Mouse (Mus musculus) megakaryocyte, embryonic 14.5 days (primary cell): ENCODE results near the gene Slc9a5. TPM values are rescaled to one million over a fixed set of nuclear protein-coding genes. Genes with fewer than 3 reads are reported as not detected.
A peak's percentile ranks its signal among the peaks of the same experiment; 100 is the strongest.

Source experiments
- H3K27me3 ChIP-seq: replicated peaks from 2 replicates; pipeline ENCODE3; 2012; ENCODE audit warnings: inconsistent platforms
- H3K36me3 ChIP-seq: replicated peaks from 2 replicates; pipeline ENCODE3; 2012; ENCODE audit warnings: low read length, inconsistent platforms, mixed read lengths
- H3K4me1 ChIP-seq: 2 replicates; pipeline ENCODE4 v1.6.1; 2012; ENCODE audit warnings: inconsistent platforms
- H3K4me3 ChIP-seq: replicated peaks from 2 replicates; pipeline ENCODE3; 2012; ENCODE audit warnings: moderate library complexity, mild to moderate bottlenecking, inconsistent platforms
- H3K9me3 ChIP-seq: 2 replicates; pipeline ENCODE4 v1.6.1; 2012; ENCODE audit warnings: inconsistent platforms
- FLI1 ChIP-seq: IDR thresholded peaks from 2 replicates; pipeline ENCODE4 v1.6.1; 2012; ENCODE audit warnings: low read length, inconsistent platforms, mixed read lengths
- GATA1 ChIP-seq: IDR thresholded peaks from 3 replicates; pipeline ENCODE4 v1.6.1; 2012; ENCODE audit warnings: mixed read lengths, low read length, inconsistent platforms, borderline replicate concordance
- polyA plus RNA-seq: library from polyadenylated mRNA; stranded (reverse); fragments of >175 nt; gene quantifications from 2 replicates; pipeline ENCODE4 v1.2.3, GENCODE M21; 2012; ENCODE audit warnings: low replicate concordance; ENCODE audit not compliant: insufficient read depth

Slc9a5 gene
- polyA plus RNA-seq, 1 experiment = 4.1 TPM

DNA sequence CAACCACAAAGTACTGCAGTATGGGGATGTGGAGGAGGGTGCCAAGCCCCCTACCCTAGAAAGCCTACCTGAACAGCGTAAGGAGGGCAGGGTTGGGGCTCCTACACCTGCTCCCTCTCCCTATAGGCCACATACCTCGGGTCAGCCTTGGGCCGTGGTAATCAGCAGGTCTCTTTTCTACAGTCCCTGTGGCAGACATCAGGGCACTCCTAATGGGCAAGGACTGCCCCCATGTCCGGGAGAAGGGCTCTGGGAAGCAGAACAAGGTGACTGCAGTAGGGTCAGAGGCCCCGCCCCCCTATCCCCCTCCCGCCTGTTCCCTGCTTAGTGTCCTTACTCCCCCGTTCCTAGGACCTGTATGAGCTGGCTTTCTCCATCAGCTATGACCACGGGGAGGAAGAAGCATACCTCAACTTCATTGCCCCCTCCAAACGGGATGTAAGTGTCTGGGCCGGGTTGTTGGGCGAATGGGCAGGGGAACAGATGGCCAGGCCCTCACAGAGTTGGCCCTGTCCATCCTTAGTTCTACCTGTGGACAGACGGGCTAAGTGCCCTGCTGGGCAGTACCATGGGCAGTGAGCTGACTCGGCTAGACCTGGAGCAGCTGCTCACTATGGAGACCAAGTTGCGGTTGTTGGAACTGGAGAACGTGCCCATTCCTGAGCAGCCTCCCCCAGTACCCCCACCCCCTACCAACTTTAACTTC is 39.3 kb upstream of the Slc9a5 start:
- Histone ChIP-seq H3K4me3 (no peak overlapping the region), H3K4me1 (peaks cover 95% of the 10 kb centered on the region), H3K36me3 (peaks cover 93% of the 10 kb centered on the region), H3K27me3 (no peaks in the 10 kb centered on the region), H3K9me3 (no peaks in the 10 kb centered on the region)
- TF ChIP-seq GATA1 (no peak), FLI1 (no peak)

- no peaks in the 10 kb centered on the region for H3K9me3 ChIP-seq
- TF ChIP-seq GATA1 = no peak
- no peak for TF ChIP-seq FLI1
- H3K36me3 ChIP-seq = peaks cover 94% of the 10 kb centered on the region
- peaks cover 95% of the 10 kb centered on the region for H3K4me1 ChIP-seq
- H3K27me3 ChIP-seq = no peaks in the 10 kb centered on the region
- no peak overlapping the region for H3K4me3 ChIP-seq
Observed at GRCm38 (mm10) chr8:105310118-105310517, 38.5 kb upstream of the Slc9a5 start.

GRCm38 (mm10) chr8:105311718-105312117 is 36.9 kb upstream of the Slc9a5 start:
- peaks cover 99% of the 10 kb centered on the region for H3K36me3 ChIP-seq
- H3K4me1 ChIP-seq = peaks cover 95% of the 10 kb centered on the region
- peak overlapping the region; percentile 9 for H3K4me3 ChIP-seq
- TF ChIP-seq GATA1 = no peak
- no peak for TF ChIP-seq FLI1
- no peaks in the 10 kb centered on the region for H3K9me3 ChIP-seq
- H3K27me3 ChIP-seq = no peaks in the 10 kb centered on the region

GRCm38 (mm10) chr8:105312891-105313481 is 35.7 kb upstream of the Slc9a5 start:
- Histone ChIP-seq H3K36me3 (peaks cover 99% of the 10 kb centered on the region), H3K9me3 (no peaks in the 10 kb centered on the region), H3K4me1 (peaks cover 95% of the 10 kb centered on the region)

DNA sequence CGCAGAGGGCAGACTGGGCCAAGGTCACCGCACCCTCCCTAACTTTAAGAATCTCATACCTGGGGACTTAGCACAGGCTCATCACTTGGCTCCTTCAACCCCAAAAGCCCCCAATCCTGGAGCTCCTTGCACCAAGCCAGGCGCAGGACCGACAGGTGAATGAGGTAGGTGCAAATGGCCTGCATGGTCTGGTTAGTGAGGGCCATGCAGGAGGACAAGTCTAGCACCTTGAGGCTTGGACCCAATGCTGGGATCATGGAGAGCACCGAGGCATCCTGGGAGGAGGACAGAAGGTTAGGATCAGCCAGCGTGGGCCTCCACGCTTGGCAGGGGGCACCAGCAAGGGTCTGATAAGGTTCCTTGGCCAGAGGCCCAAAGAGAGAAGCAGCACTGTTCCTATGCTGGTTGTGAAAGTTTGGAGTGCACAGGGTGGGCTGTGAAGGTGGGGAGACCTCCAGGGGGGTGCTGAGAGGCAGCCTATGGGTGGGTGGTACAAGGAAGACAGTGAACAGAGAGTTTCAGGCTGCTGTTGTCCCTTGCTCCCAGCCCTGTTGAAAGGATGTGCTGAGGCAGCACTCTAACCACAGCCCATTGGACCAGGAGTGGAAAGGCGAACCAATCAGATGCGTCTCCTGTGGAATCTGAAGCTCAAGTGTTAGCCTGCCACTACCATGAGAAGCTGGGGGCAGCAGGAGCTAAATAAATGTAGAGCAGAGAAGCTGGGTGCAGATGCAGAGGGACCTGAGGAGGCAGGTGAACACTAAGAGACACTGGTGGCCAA is 34.8 kb upstream of the Slc9a5 start:
- no peak overlapping the region for H3K4me3 ChIP-seq
- peaks cover 95% of the 10 kb centered on the region for H3K4me1 ChIP-seq

More at GRCm38 (mm10) chr8:105312891-105313481, 35.7 kb upstream of the Slc9a5 start:
- peak overlapping the region; percentile 59 for H3K4me3 ChIP-seq
- no peaks in the 10 kb centered on the region for H3K27me3 ChIP-seq
- TF ChIP-seq GATA1 = no peak

DNA sequence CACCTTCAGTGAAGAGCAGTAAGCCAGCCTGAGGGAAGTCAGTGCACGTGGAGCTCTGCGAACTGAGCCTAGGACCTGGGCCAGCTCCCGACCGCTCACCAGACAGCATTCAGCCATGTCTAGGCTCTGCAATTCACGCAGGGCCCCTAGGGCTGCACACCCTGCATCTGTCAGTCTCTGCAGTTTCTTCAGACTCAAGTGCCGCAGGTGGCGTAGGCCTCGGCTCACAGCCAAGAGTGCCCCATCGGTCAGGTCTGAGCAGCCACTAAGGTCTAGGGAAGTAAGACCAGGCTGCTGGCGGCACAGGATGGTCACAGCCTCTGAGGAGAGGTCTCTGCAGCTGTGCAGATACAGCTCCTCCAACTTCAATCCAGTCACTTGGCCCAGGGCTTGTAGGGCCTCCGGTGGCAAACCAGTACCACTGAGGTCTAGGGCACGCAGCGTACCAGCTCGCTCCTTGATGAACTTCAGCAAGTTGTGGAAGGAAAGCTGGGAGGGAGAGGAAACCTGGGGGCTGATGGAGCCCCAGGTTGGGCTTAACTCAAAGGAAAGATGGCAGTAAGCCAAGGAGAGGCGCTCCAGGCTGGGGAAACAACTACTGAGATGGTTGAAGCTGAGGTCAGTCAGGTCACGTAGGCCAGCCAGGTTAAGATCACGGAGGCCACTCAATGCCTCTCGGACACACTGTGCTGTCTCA is 33.4 kb upstream of the Slc9a5 start:
- peak overlapping the region; percentile 14 for H3K4me3 ChIP-seq
- no peaks in the 10 kb centered on the region for H3K9me3 ChIP-seq
- peaks cover 95% of the 10 kb centered on the region for H3K4me1 ChIP-seq
- no peaks in the 10 kb centered on the region for H3K27me3 ChIP-seq
- peaks cover 99% of the 10 kb centered on the region for H3K36me3 ChIP-seq
- TF ChIP-seq GATA1 (no peak), FLI1 (no peak)

More for the DNA sequence above, 34.8 kb upstream of the Slc9a5 start:
- Histone ChIP-seq H3K9me3 (no peaks in the 10 kb centered on the region), H3K27me3 (no peaks in the 10 kb centered on the region), H3K36me3 (peaks cover 99% of the 10 kb centered on the region)
- TF ChIP-seq GATA1 (no peak), FLI1 (no peak)

- Histone ChIP-seq H3K36me3 (peaks cover 90% of the 10 kb centered on the region), H3K4me1 (peaks cover 99% of the 10 kb centered on the region), H3K27me3 (no peaks in the 10 kb centered on the region), H3K9me3 (no peaks in the 10 kb centered on the region), H3K4me3 (peak overlapping the region; percentile 75)
- TF ChIP-seq FLI1 = no peak
- no peak for TF ChIP-seq GATA1
Observed at GRCm38 (mm10) chr8:105317941-105318340, 30.7 kb upstream of the Slc9a5 start.

GRCm38 (mm10) chr8:105318662-105319190 is 29.9 kb upstream of the Slc9a5 start:
- Histone ChIP-seq H3K4me3 (peak overlapping the region; percentile 88), H3K36me3 (peaks cover 88% of the 10 kb centered on the region), H3K4me1 (peaks cover 99% of the 10 kb centered on the region), H3K9me3 (no peaks in the 10 kb centered on the region), H3K27me3 (no peaks in the 10 kb centered on the region)
- no peak for TF ChIP-seq GATA1
- no peak for TF ChIP-seq FLI1

- Histone ChIP-seq H3K9me3 (no peaks in the 10 kb centered on the region), H3K4me3 (peak overlapping the region; percentile 96), H3K36me3 (peaks cover 66% of the 10 kb centered on the region), H3K4me1 (peaks cover 87% of the 10 kb centered on the region), H3K27me3 (no peaks in the 10 kb centered on the region)
- no peak for TF ChIP-seq FLI1
- peak; percentile 28; the same call in 1 of the 3 replicates for TF ChIP-seq GATA1
Observed at GRCm38 (mm10) chr8:105323183-105323582, 25.5 kb upstream of the Slc9a5 start.

- TF ChIP-seq FLI1 = no peak
- no peak for TF ChIP-seq GATA1
- H3K36me3 ChIP-seq = peaks cover 70% of the 10 kb centered on the region
- no peaks in the 10 kb centered on the region for H3K9me3 ChIP-seq
- no peaks in the 10 kb centered on the region for H3K27me3 ChIP-seq
- H3K4me3 ChIP-seq = peak overlapping the region; percentile 96
- peaks cover 86% of the 10 kb centered on the region for H3K4me1 ChIP-seq
Observed at GRCm38 (mm10) chr8:105325641-105326093, 23.0 kb upstream of the Slc9a5 start.
